Comparison of ENCODE assay signal across 8 mouse cellular contexts in genomic region chr5:136171363-136172341, GRCm38 (mm10). TPM values are rescaled to one million over a fixed set of nuclear protein-coding genes. Genes with fewer than 3 reads are reported as not detected.
DNase-seq lines count a peak whose midpoint lies in the region; ATAC-seq lines count a peak whose summit lies in the region.

No protein-coding gene starts in this region.

- H3K36me3 ChIP-seq in forebrain, embryonic 13.5 days (ENCODE audit: poor library complexity, severe bottlenecking): peaks cover 12% of the 10 kb centered on the region; the same call in 1 of the 2 replicates
- H3K36me3 ChIP-seq in limb, embryonic 11.5 days (ENCODE audit: control insufficient read depth, insufficient read depth, low read length): no peaks in the 10 kb centered on the region
- H3K36me3 ChIP-seq in midbrain, embryonic 14.5 days (ENCODE audit: control insufficient read depth, insufficient read depth, low read length): peaks cover 3% of the 10 kb centered on the region; the same call in 1 of the 2 replicates

- peaks cover 7% of the 10 kb centered on the region; the same call in 1 of the 2 replicates for H3K9me3 ChIP-seq in forebrain, embryonic 13.5 days (replicated peaks)
- 0 out of 2 replicates have a peak, but pooled peaks cover 3% of the 10 kb centered on the region for H3K9me3 ChIP-seq in limb, embryonic 11.5 days (ENCODE audit: control insufficient read depth, low read length)
- H3K9me3 ChIP-seq in midbrain, embryonic 14.5 days (ENCODE audit: control insufficient read depth, low read length): no peaks in the 10 kb centered on the region

- 0 out of 2 replicates have a peak, but pooled peaks cover 8% of the 10 kb centered on the region for H3K27me3 ChIP-seq in forebrain, embryonic 13.5 days
- no peaks in the 10 kb centered on the region for H3K27me3 ChIP-seq in limb, embryonic 11.5 days (ENCODE audit: control insufficient read depth, insufficient read depth, low read length)
- no peaks in the 10 kb centered on the region for H3K27me3 ChIP-seq in midbrain, embryonic 14.5 days (ENCODE audit: control insufficient read depth, insufficient read depth, low read length)

- peak overlapping the region; percentile 86 for H3K4me2 ChIP-seq in forebrain, embryonic 13.5 days
- peak overlapping the region; percentile 98 for H3K4me2 ChIP-seq in limb, embryonic 11.5 days (ENCODE audit: low read depth, severe bottlenecking)
- peak overlapping the region; percentile 93 for H3K4me2 ChIP-seq in midbrain, embryonic 14.5 days (ENCODE audit: low read length)

- ATAC-seq in forebrain, embryonic 13.5 days: no peak
- no peak for ATAC-seq in limb, embryonic 11.5 days (ENCODE audit: insufficient number of reproducible peaks, low FRiP score, low TSS enrichment, low read depth)
- no peak for ATAC-seq in midbrain, embryonic 14.5 days (ENCODE audit: low FRiP score, low TSS enrichment)

- H3K27ac ChIP-seq in forebrain, embryonic 13.5 days: no peak overlapping the region
- H3K27ac ChIP-seq in limb, embryonic 11.5 days (replicated peaks; ENCODE audit: low read depth, low read length): no peak overlapping the region
- H3K27ac ChIP-seq in midbrain, embryonic 14.5 days (replicated peaks; ENCODE audit: low read depth, low read length): 0 out of 2 replicates have a peak overlapping the region, but pooled peaks have one; percentile 79

- DNase-seq in layer of hippocampus, adult 11-12 months (ENCODE audit: low spot score): peak; percentile 31
- DNase-seq in layer of hippocampus, adult 8-10 months (ENCODE audit: low spot score in 2 of 2): no peak
- peak; percentile 57 for DNase-seq in MN1 (ENCODE audit: low spot score)
- peak; percentile 22 for DNase-seq in limb, embryonic 11.5 days (ENCODE audit: low spot score)
- peak; percentile 9 for DNase-seq in midbrain, embryonic 14.5 days
- DNase-seq in left cerebral cortex, postnatal 25 days (ENCODE audit: low spot score in 2 of 2): no peak
- no peak for DNase-seq in right cerebral cortex, adult 18-20 months

- 40% methylated on average over 17 of the region's 17 CpGs for WGBS in forebrain, embryonic 13.5 days
- WGBS in limb, embryonic 11.5 days: 37% methylated on average over 17 of the region's 17 CpGs
- WGBS in midbrain, embryonic 14.5 days: 40% methylated on average over 17 of the region's 17 CpGs

- peaks cover 28% of the 10 kb centered on the region for H3K4me1 ChIP-seq in forebrain, embryonic 13.5 days
- no peaks in the 10 kb centered on the region for H3K4me1 ChIP-seq in limb, embryonic 11.5 days (ENCODE audit: control insufficient read depth, insufficient read depth, low read length)
- H3K4me1 ChIP-seq in midbrain, embryonic 14.5 days (ENCODE audit: control insufficient read depth, insufficient read depth, low read length): peaks cover 17% of the 10 kb centered on the region; the same call in 1 of the 2 replicates

- intact Hi-C loops in left cerebral cortex, postnatal 25 days (cut with DNase I): loop anchor here (2.0 kb wide), 1 partner anchor 35 kb away; the partner anchor contains the start of genes Alkbh4 and Lrwd1

- H3K4me3 ChIP-seq in forebrain, embryonic 13.5 days: peak overlapping the region; percentile 60
- peak overlapping the region; percentile 51; the same call in 1 of the 2 replicates for H3K4me3 ChIP-seq in limb, embryonic 11.5 days (ENCODE audit: low read depth, low read length)
- peak overlapping the region; percentile 58 for H3K4me3 ChIP-seq in midbrain, embryonic 14.5 days (replicated peaks; ENCODE audit: low read depth, low read length)

- peak overlapping the region; percentile 79; the same call in 1 of the 2 replicates for H3K9ac ChIP-seq in forebrain, embryonic 13.5 days
- no peak overlapping the region for H3K9ac ChIP-seq in limb, embryonic 11.5 days (ENCODE audit: low read length)
- H3K9ac ChIP-seq in midbrain, embryonic 14.5 days (replicated peaks; ENCODE audit: low read length): peak overlapping the region; percentile 68; the same call in 1 of the 2 replicates

RNA-seq across cellular contexts. Expression of gene Orai2, which starts 1.1 kb away (rescaled TPM):
- 100 to 1,000 TPM; 106 to 122 (median 118) TPM for total RNA-seq in layer of hippocampus, adult 8-10 months (2022)
- polyA plus RNA-seq in forebrain, embryonic 13.5 days (2015; fragmentation: Nextera tagmentation; extraction: Ambion mirVana): 17.4 and 21.9 TPM in 2 replicates
- polyA plus RNA-seq in limb, embryonic 11.5 days (2014; fragmentation: Nextera tagmentation; extraction: Ambion mirVana): 4.5 and 5.6 TPM in 2 replicates
- 38.2 and 46.8 TPM in 2 replicates for polyA plus RNA-seq in midbrain, embryonic 14.5 days (2014; fragmentation: Nextera tagmentation; extraction: Ambion mirVana)
- total RNA-seq in left cerebral cortex, postnatal 25 days (2021): 10 to 100 TPM; 57.1 to 60.1 TPM

RNA-seq across cellular contexts. Expression of gene Prkrip1, which starts 27.1 kb away (rescaled TPM):
- 10 to 100 TPM; 28.7 to 36.2 (median 31.5) TPM for total RNA-seq in layer of hippocampus, adult 8-10 months (2022)
- 64.2 and 74.0 TPM in 2 replicates for polyA plus RNA-seq in forebrain, embryonic 13.5 days (2015; fragmentation: Nextera tagmentation; extraction: Ambion mirVana)
- 79.9 and 85.0 TPM in 2 replicates for polyA plus RNA-seq in limb, embryonic 11.5 days (2014; fragmentation: Nextera tagmentation; extraction: Ambion mirVana)
- polyA plus RNA-seq in midbrain, embryonic 14.5 days (2014; fragmentation: Nextera tagmentation; extraction: Ambion mirVana): 60.8 and 67.1 TPM in 2 replicates
- total RNA-seq in left cerebral cortex, postnatal 25 days (2021): 10 to 100 TPM; 36.8 to 37.1 TPM

RNA-seq across cellular contexts. Expression of gene Alkbh4, which starts 35.7 kb away (rescaled TPM):
- 10 to 100 TPM in 1 of 4 experiments, 1 to 10 TPM in 3; 8.7 to 10.8 (median 9.6) TPM for total RNA-seq in layer of hippocampus, adult 8-10 months (2022)
- polyA plus RNA-seq in forebrain, embryonic 13.5 days (2015; fragmentation: Nextera tagmentation; extraction: Ambion mirVana): 18.4 and 22.8 TPM in 2 replicates
- polyA plus RNA-seq in limb, embryonic 11.5 days (2014; fragmentation: Nextera tagmentation; extraction: Ambion mirVana): 23.9 and 24.7 TPM in 2 replicates
- polyA plus RNA-seq in midbrain, embryonic 14.5 days (2014; fragmentation: Nextera tagmentation; extraction: Ambion mirVana): 16.8 and 20.0 TPM in 2 replicates
- total RNA-seq in left cerebral cortex, postnatal 25 days (2021): 1 to 10 TPM; 8.1 to 9.4 TPM

RNA-seq across cellular contexts. Expression of gene Lrwd1, which starts 35.8 kb away (rescaled TPM):
- 10 to 100 TPM; 12.4 to 17.7 (median 16.1) TPM for total RNA-seq in layer of hippocampus, adult 8-10 months (2022)
- polyA plus RNA-seq in forebrain, embryonic 13.5 days (2015; fragmentation: Nextera tagmentation; extraction: Ambion mirVana): 43.2 and 45.2 TPM in 2 replicates
- polyA plus RNA-seq in limb, embryonic 11.5 days (2014; fragmentation: Nextera tagmentation; extraction: Ambion mirVana): 50.5 TPM in 2 replicates
- 22.7 and 24.5 TPM in 2 replicates for polyA plus RNA-seq in midbrain, embryonic 14.5 days (2014; fragmentation: Nextera tagmentation; extraction: Ambion mirVana)
- 10 to 100 TPM; 13.3 TPM for total RNA-seq in left cerebral cortex, postnatal 25 days (2021)

RNA-seq across cellular contexts. Expression of gene Polr2j, which starts 55.2 kb away (rescaled TPM):
- 10 to 100 TPM; 63.7 to 80.3 (median 70.5) TPM for total RNA-seq in layer of hippocampus, adult 8-10 months (2022)
- polyA plus RNA-seq in forebrain, embryonic 13.5 days (2015; fragmentation: Nextera tagmentation; extraction: Ambion mirVana): 282 and 287 TPM in 2 replicates
- 274 and 281 TPM in 2 replicates for polyA plus RNA-seq in limb, embryonic 11.5 days (2014; fragmentation: Nextera tagmentation; extraction: Ambion mirVana)
- polyA plus RNA-seq in midbrain, embryonic 14.5 days (2014; fragmentation: Nextera tagmentation; extraction: Ambion mirVana): 233 and 265 TPM in 2 replicates
- total RNA-seq in left cerebral cortex, postnatal 25 days (2021): 10 to 100 TPM; 71.5 to 83.9 TPM

Comparison
In these comparisons a context has a peak if more than half of its experiments do, and no peak if none do; other contexts are left out.
1. DNase-seq: peak in layer of hippocampus, adult 11-12 months (single experiment), MN1 (single experiment), limb, embryonic 11.5 days (single experiment) and midbrain, embryonic 14.5 days (single experiment); none in layer of hippocampus, adult 8-10 months (0 of 2), left cerebral cortex, postnatal 25 days (0 of 2) and right cerebral cortex, adult 18-20 months (single experiment).
2. Peak in every context shown above with its lines, with median percentiles within 50 percentile points of each other: H3K4me2 ChIP-seq and H3K4me3 ChIP-seq.